Mouse (Mus musculus) layer of hippocampus, postnatal 25 days (tissue): ENCODE measurements around the gene Fcho2. TPM values are rescaled to one million over a fixed set of nuclear protein-coding genes. Genes with fewer than 3 reads are reported as not detected.

ENCODE experiments used
- DNase-seq, 2 experiments: peaks; one replicate each; pipeline ENCODE4 v3.0.0; 2022; ENCODE audit warnings: mixed read lengths in 2 of 2, low spot score in 1 of 2; ENCODE audit errors: extremely low spot score in 1 of 2
- total RNA-seq, 2 experiments: library from RNA; stranded (reverse); gene quantifications; 2 replicates each; pipeline ENCODE4 v1.2.3; 2021

The Fcho2 gene
- total RNA-seq, 2 experiments from 2014 or later, result 33.7 to 39.7 TPM

- no peak for DNase-seq
These were observed 5.1 kb downstream of the Fcho2 start for GRCm38 (mm10) chr13:98810143-98810542.

GRCm38 (mm10) chr13:98809087-98809486 lies 6.2 kb downstream of the Fcho2 start:
- DNase-seq, result no peak

GRCm38 (mm10) chr13:98804480-98804879 lies 10.8 kb downstream of the Fcho2 start:
- no peak for DNase-seq

- no peak for DNase-seq
These were observed 11.6 kb downstream of the Fcho2 start for GRCm38 (mm10) chr13:98803699-98804098.

- DNase-seq, result no peak
These were observed 12.3 kb downstream of the Fcho2 start for GRCm38 (mm10) chr13:98802957-98803356.

- DNase-seq, result no peak
These were observed 19.7 kb downstream of the Fcho2 start for GRCm38 (mm10) chr13:98795511-98795910.

- no peak for DNase-seq
These were observed 22.4 kb downstream of the Fcho2 start for GRCm38 (mm10) chr13:98792864-98793263.

- no peak for DNase-seq
These were observed 23.6 kb downstream of the Fcho2 start for GRCm38 (mm10) chr13:98791693-98792092.

- DNase-seq, result no peak
These were observed 28.1 kb downstream of the Fcho2 start for GRCm38 (mm10) chr13:98786970-98787685.

- no peak for DNase-seq
These were observed 37.3 kb downstream of the Fcho2 start for GRCm38 (mm10) chr13:98777959-98778358.

- no peak for DNase-seq
These were observed 43.8 kb downstream of the Fcho2 start for GRCm38 (mm10) chr13:98771484-98771883.

GRCm38 (mm10) chr13:98768329-98768728 lies 46.9 kb downstream of the Fcho2 start:
- DNase-seq, result peak in 1 of 2 experiments; percentile 7

- no peak for DNase-seq
These were observed 53.5 kb downstream of the Fcho2 start for GRCm38 (mm10) chr13:98761771-98762170.

GRCm38 (mm10) chr13:98755886-98756285 lies 59.4 kb downstream of the Fcho2 start:
- DNase-seq, result no peak

GRCm38 (mm10) chr13:98744679-98745078 lies 70.6 kb downstream of the Fcho2 start:
- DNase-seq, result no peak

GRCm38 (mm10) chr13:98743829-98744228 lies 71.4 kb downstream of the Fcho2 start:
- DNase-seq, result no peak

- DNase-seq, result no peak
These were observed 72.0 kb downstream of the Fcho2 start for GRCm38 (mm10) chr13:98743214-98743613.

GRCm38 (mm10) chr13:98738213-98738612 lies 77.0 kb downstream of the Fcho2 start:
- DNase-seq, result no peak

GRCm38 (mm10) chr13:98733292-98733691 lies 82.0 kb downstream of the Fcho2 start:
- DNase-seq, result no peak

- DNase-seq, result no peak
These were observed 85.8 kb downstream of the Fcho2 start for GRCm38 (mm10) chr13:98729271-98730062.

- DNase-seq, result no peak
These were observed 88.8 kb downstream of the Fcho2 start for GRCm38 (mm10) chr13:98726494-98726893.

- DNase-seq, result no peak
These were observed 91.8 kb downstream of the Fcho2 start for GRCm38 (mm10) chr13:98723430-98723829.
